Mouse (Mus musculus) spleen, postnatal 10 days (tissue): ENCODE data around the gene Dppa4.

Source experiments
- DNase-seq, 2 experiments: peaks; one replicate each; pipeline ENCODE4 v3.0.0; 2021 to 2022; ENCODE audit warnings: low spot score in 2 of 2

Gene Dppa4

DNA sequence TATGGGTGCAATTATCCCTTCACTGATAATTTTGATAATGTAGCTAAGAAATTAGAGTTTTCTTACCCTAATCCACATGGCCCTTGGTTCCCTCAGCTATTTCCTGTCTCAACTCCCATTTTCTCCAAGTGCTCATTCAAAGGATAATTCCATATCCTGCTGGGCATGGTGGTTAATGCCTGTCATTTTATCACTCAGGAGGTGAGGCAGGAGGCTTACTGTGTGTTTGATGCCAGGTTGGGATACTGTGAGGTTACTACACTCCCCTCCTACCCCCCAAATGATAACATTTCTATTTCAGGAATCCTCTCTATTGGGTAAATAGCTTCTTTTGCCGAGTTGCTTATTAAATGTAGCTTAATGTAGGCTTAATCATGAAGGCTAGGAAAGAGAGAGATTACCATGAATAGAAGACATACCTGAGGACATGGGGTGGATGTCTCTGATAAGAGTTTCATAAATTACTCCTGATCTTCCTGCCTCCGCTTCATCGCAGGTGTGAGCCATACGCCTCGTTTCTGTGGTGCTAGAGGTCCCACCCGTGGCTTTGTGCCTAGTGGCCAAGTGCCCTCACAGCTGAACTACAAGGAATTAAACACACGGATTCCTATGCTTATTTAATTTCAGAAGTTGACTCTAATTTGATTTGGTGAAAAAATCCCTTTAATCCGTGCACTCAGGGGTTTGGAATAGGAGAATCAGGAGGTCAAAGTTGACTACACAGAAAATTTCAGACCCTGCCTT lies 40.2 kb downstream of the Dppa4 start:
- DNase-seq = no peak

DNA sequence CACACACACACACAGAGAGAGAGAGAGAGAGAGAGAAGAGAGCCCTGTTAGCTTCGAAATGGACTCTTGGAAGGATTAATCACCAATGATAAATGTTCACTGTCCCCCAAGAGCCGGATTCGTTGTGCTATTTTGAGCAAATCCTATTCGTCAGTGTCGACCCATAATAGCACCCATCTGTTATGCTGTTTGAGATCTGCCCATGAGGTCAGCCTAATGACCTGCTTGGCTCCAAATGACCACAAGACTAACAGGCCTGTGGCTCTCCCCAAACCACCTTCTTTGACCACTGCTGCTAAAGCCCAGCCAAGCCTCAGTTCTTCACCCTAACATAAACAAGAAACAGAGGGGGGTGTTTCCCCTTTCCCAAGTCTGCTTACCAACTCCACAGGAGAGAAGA lies 43.4 kb downstream of the Dppa4 start:
- DNase-seq = no peak

DNA sequence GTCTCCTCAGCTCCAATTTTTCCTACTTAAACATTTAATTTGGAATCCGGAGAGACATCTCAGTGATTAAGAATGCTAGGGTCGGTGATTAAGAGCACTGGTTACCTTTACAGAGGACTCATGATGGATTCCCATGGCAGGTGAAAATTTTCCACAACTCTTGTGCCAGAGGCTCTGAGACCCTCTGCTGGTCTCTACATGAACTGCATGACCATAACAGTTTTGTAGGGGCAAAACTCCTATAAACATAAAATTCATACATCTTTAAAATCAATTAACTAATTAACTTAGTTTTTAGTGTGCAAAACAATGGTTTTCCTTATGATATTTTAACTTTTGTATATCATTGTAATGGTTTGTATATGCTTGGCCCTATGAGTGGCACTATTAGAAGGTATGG lies 44.9 kb downstream of the Dppa4 start:
- DNase-seq = no peak

GRCm38 (mm10) chr16:48331822-48332221 lies 48.3 kb downstream of the Dppa4 start:
- no peak for DNase-seq

GRCm38 (mm10) chr16:48335326-48335725 lies 51.8 kb downstream of the Dppa4 start:
- no peak for DNase-seq
